Mouse (Mus musculus): Measurements from ENCODE around the gene Olfr726. TPM values are rescaled to one million over a fixed set of nuclear protein-coding genes. Genes with fewer than 3 reads are reported as not detected.
A peak's percentile ranks its signal among the peaks of the same experiment; 100 is the strongest.

Olfr726 gene
- not detected in 2 replicates for polyA plus RNA-seq (2015; fragmentation: Nextera tagmentation; extraction: Ambion mirVana)

- Histone ChIP-seq H3K36me3 (replicated peaks; ENCODE audit: insufficient read depth, low read length) (no peaks in the 10 kb centered on the region), H3K9ac (replicated peaks) (no peak within 1 kb of the TSS), H3K4me2 (ENCODE audit: low read depth, low read length) (no peak within 1 kb of the TSS), H3K27me3 (ENCODE audit: insufficient read depth, low read length) (no peaks in the 10 kb centered on the region), H3K9me3 (ENCODE audit: low read length) (no peaks in the 10 kb centered on the region), H3K4me1 (ENCODE audit: insufficient read depth) (no peaks in the 10 kb centered on the region), H3K27ac (ENCODE audit: low read depth) (no peak within 1 kb of the TSS), H3K4me3 (ENCODE audit: low read depth, low read length) (no peak within 1 kb of the TSS)
- TF ChIP-seq CTCF (IDR thresholded peaks at IDR 0.05; ENCODE audit: low read depth): no peak
- TF ChIP-seq EP300 (IDR thresholded peaks at IDR 0.05; ENCODE audit: low read depth): no peak
- ATAC-seq (no peak), DNase-seq (no peak)
- WGBS (ENCODE audit: insufficient replicate concordance): 64% methylated on average over 1 of the region's 1 CpGs
These were observed at the start of gene Olfr726 for GRCm38 (mm10) chr14:50090853-50091252. TSS of gene Olfr726 (minus strand) at chr14:50090953.

- DNase-seq (no peak), ATAC-seq (no peak)
- H3K4me2 ChIP-seq (ENCODE audit: low read depth, low read length): no peak within 1 kb of the TSS
- no peak within 1 kb of the TSS for H3K4me3 ChIP-seq (ENCODE audit: low read depth, low read length)
- no peaks in the 10 kb centered on the region for H3K9me3 ChIP-seq (ENCODE audit: low read length)
- H3K27me3 ChIP-seq (ENCODE audit: insufficient read depth, low read length): no peaks in the 10 kb centered on the region
- TF ChIP-seq CTCF (IDR thresholded peaks at IDR 0.05; ENCODE audit: low read depth): no peak
- no peak for TF ChIP-seq EP300 (IDR thresholded peaks at IDR 0.05; ENCODE audit: low read depth)
- H3K36me3 ChIP-seq (replicated peaks; ENCODE audit: insufficient read depth, low read length): no peaks in the 10 kb centered on the region
- no peak within 1 kb of the TSS for H3K9ac ChIP-seq (replicated peaks)
- 83% methylated on average over 1 of the region's 1 CpGs for WGBS (ENCODE audit: insufficient replicate concordance)
- H3K27ac ChIP-seq (ENCODE audit: low read depth): no peak within 1 kb of the TSS
- no peaks in the 10 kb centered on the region for H3K4me1 ChIP-seq (ENCODE audit: insufficient read depth)
These were observed 32.1 kb upstream of the Olfr726 start, which contains the start of gene Olfr727 for GRCm38 (mm10) chr14:50122886-50123285. TSS of gene Olfr727 (plus strand) at chr14:50123186.

- H3K4me2 ChIP-seq (ENCODE audit: low read depth, low read length): peak overlapping the region; percentile 94
- peaks cover 10% of the 10 kb centered on the region; the same call in 1 of the 2 replicates for H3K4me1 ChIP-seq (ENCODE audit: insufficient read depth)
- no peak for TF ChIP-seq EP300 (IDR thresholded peaks at IDR 0.05; ENCODE audit: low read depth)
- TF ChIP-seq CTCF (IDR thresholded peaks at IDR 0.05; ENCODE audit: low read depth): no peak
- H3K4me3 ChIP-seq (ENCODE audit: low read depth, low read length): peak overlapping the region; percentile 63
- no peaks in the 10 kb centered on the region for H3K9me3 ChIP-seq (ENCODE audit: low read length)
- WGBS (ENCODE audit: insufficient replicate concordance): under 1% methylated on average over 4 of the region's 4 CpGs
- peak; percentile 48 for ATAC-seq
- no peak overlapping the region; the same call in 1 of the 2 replicates for H3K9ac ChIP-seq (replicated peaks)
- no peaks in the 10 kb centered on the region for H3K36me3 ChIP-seq (replicated peaks; ENCODE audit: insufficient read depth, low read length)
- H3K27me3 ChIP-seq (ENCODE audit: insufficient read depth, low read length): no peaks in the 10 kb centered on the region
- DNase-seq: no peak
- H3K27ac ChIP-seq (ENCODE audit: low read depth): no peak overlapping the region
These were observed 28.0 kb downstream of the Olfr726 start for GRCm38 (mm10) chr14:50062733-50063104.

GRCm38 (mm10) chr14:50061955-50062732, 28.6 kb downstream of the Olfr726 start:
- Histone ChIP-seq H3K27ac (ENCODE audit: low read depth) (0 out of 2 replicates have a peak overlapping the region, but pooled peaks have one; percentile 45), H3K4me3 (ENCODE audit: low read depth, low read length) (peak overlapping the region; percentile 63), H3K4me2 (ENCODE audit: low read depth, low read length) (peak overlapping the region; percentile 94), H3K36me3 (replicated peaks; ENCODE audit: insufficient read depth, low read length) (no peaks in the 10 kb centered on the region), H3K9me3 (ENCODE audit: low read length) (no peaks in the 10 kb centered on the region), H3K4me1 (ENCODE audit: insufficient read depth) (peaks cover 10% of the 10 kb centered on the region; the same call in 1 of the 2 replicates), H3K9ac (replicated peaks) (peak overlapping the region; percentile 55), H3K27me3 (ENCODE audit: insufficient read depth, low read length) (no peaks in the 10 kb centered on the region)
- 3% methylated on average over 41 of the region's 52 CpGs for WGBS (ENCODE audit: insufficient replicate concordance)
- ATAC-seq (peak; percentile 92), DNase-seq (peak; percentile 64)
- peak; percentile 65 for TF ChIP-seq CTCF (IDR thresholded peaks at IDR 0.05; ENCODE audit: low read depth)
- TF ChIP-seq EP300 (IDR thresholded peaks at IDR 0.05; ENCODE audit: low read depth): no peak

- Histone ChIP-seq H3K27me3 (ENCODE audit: insufficient read depth, low read length) (no peaks in the 10 kb centered on the region), H3K9ac (replicated peaks) (peak overlapping the region; percentile 55), H3K4me3 (ENCODE audit: low read depth, low read length) (peak overlapping the region; percentile 63), H3K4me2 (ENCODE audit: low read depth, low read length) (peak overlapping the region; percentile 94), H3K4me1 (ENCODE audit: insufficient read depth) (peaks cover 10% of the 10 kb centered on the region; the same call in 1 of the 2 replicates), H3K36me3 (replicated peaks; ENCODE audit: insufficient read depth, low read length) (no peaks in the 10 kb centered on the region), H3K9me3 (ENCODE audit: low read length) (no peaks in the 10 kb centered on the region), H3K27ac (ENCODE audit: low read depth) (no peak overlapping the region)
- ATAC-seq (no peak; the same call in 1 of the 2 replicates), DNase-seq (no peak)
- WGBS (ENCODE audit: insufficient replicate concordance): 0% methylated on average over 13 of the region's 13 CpGs
- TF ChIP-seq EP300 (IDR thresholded peaks at IDR 0.05; ENCODE audit: low read depth): no peak
- no peak for TF ChIP-seq CTCF (IDR thresholded peaks at IDR 0.05; ENCODE audit: low read depth)
These were observed 29.2 kb downstream of the Olfr726 start for GRCm38 (mm10) chr14:50061590-50061954.

- Histone ChIP-seq H3K4me3 (ENCODE audit: low read depth, low read length) (peak overlapping the region; percentile 63), H3K9ac (replicated peaks) (no peak overlapping the region), H3K27me3 (ENCODE audit: insufficient read depth, low read length) (no peaks in the 10 kb centered on the region), H3K4me2 (ENCODE audit: low read depth, low read length) (peak overlapping the region; percentile 94), H3K9me3 (ENCODE audit: low read length) (no peaks in the 10 kb centered on the region), H3K4me1 (ENCODE audit: insufficient read depth) (peaks cover 10% of the 10 kb centered on the region; the same call in 1 of the 2 replicates), H3K27ac (ENCODE audit: low read depth) (no peak overlapping the region), H3K36me3 (replicated peaks; ENCODE audit: insufficient read depth, low read length) (no peaks in the 10 kb centered on the region)
- TF ChIP-seq EP300 (IDR thresholded peaks at IDR 0.05; ENCODE audit: low read depth) (no peak), CTCF (IDR thresholded peaks at IDR 0.05; ENCODE audit: low read depth) (no peak)
- no peak for ATAC-seq
- WGBS (ENCODE audit: insufficient replicate concordance): 18% methylated on average over 11 of the region's 11 CpGs
- no peak for DNase-seq
These were observed 29.6 kb downstream of the Olfr726 start for GRCm38 (mm10) chr14:50061179-50061578.

All from liver, postnatal 0 days (tissue).